Comparison of ENCODE assay signal across 18 mouse cellular contexts in genomic region chr2:79528347-79528990, GRCm38 (mm10).
DNase-seq lines count a peak whose midpoint lies in the region; ATAC-seq and TF ChIP-seq lines count a peak whose summit lies in the region.
"Had no signal": no experiment of that assay in that cellular context is flagged by ENCODE, and none has a peak within 500 bp of the region (broad histone marks: within the 10 kb centered on the region; RNA-seq: fewer than 3 reads in every experiment).

No protein-coding gene starts in this region.

- peak; percentile 31; the same call in 1 of the 2 replicates for ATAC-seq in midbrain, embryonic 12.5 days (ENCODE audit: low FRiP score, low read depth)
- no peak for ATAC-seq in midbrain, embryonic 11.5 days (ENCODE audit: low FRiP score)
- ATAC-seq in forebrain, postnatal 0 days = peak; percentile 14; the same call in 1 of the 2 replicates
- no peak for ATAC-seq in erythroblast, adult 5-6 weeks (replicated peaks; ENCODE audit: low FRiP score, poor library complexity, severe bottlenecking)
- ATAC-seq: Patski had no signal

- 66% methylated on average over 18 of the region's 18 CpGs for WGBS in heart, embryonic 10.5 days
- WGBS in midbrain, embryonic 12.5 days = 58% methylated on average over 18 of the region's 18 CpGs
- 61% methylated on average over 18 of the region's 18 CpGs for WGBS in midbrain, embryonic 11.5 days
- WGBS in forebrain, postnatal 0 days = 46% methylated on average over 18 of the region's 18 CpGs

- H3K4me1 ChIP-seq in heart, embryonic 10.5 days = peaks cover 19% of the 10 kb centered on the region; the same call in 1 of the 2 replicates
- peaks cover 19% of the 10 kb centered on the region; the same call in 1 of the 2 replicates for H3K4me1 ChIP-seq in midbrain, embryonic 12.5 days
- H3K4me1 ChIP-seq in midbrain, embryonic 11.5 days (ENCODE audit: control insufficient read depth, insufficient read depth, low read length) = peaks cover 13% of the 10 kb centered on the region; the same call in 1 of the 2 replicates
- H3K4me1 ChIP-seq in forebrain, postnatal 0 days (ENCODE audit: insufficient read depth) = no peaks in the 10 kb centered on the region
- H3K4me1 ChIP-seq: liver, embryonic 13.5 days had no signal

- H3K9me3 ChIP-seq in heart, embryonic 10.5 days = no peaks in the 10 kb centered on the region
- no peaks in the 10 kb centered on the region for H3K9me3 ChIP-seq in midbrain, embryonic 12.5 days
- no peaks in the 10 kb centered on the region for H3K9me3 ChIP-seq in midbrain, embryonic 11.5 days (ENCODE audit: control insufficient read depth, low read length)
- H3K9me3 ChIP-seq in forebrain, postnatal 0 days (ENCODE audit: low read length) = no peaks in the 10 kb centered on the region
- H3K9me3 ChIP-seq: embryonic facial prominence, embryonic 13.5 days; liver, embryonic 13.5 days; megakaryocyte, embryonic 14.5 days had no signal

- no peak overlapping the region for H3K4me3 ChIP-seq in heart, embryonic 10.5 days
- H3K4me3 ChIP-seq in midbrain, embryonic 12.5 days = no peak overlapping the region
- no peak overlapping the region for H3K4me3 ChIP-seq in midbrain, embryonic 11.5 days (ENCODE audit: low read depth, low read length)
- H3K4me3 ChIP-seq in forebrain, postnatal 0 days (ENCODE audit: low read depth, low read length) = no peak overlapping the region
- H3K4me3 ChIP-seq: embryonic facial prominence, embryonic 13.5 days; left cerebral cortex, adult 2 months; liver, embryonic 13.5 days; megakaryocyte, embryonic 14.5 days had no signal

- peak overlapping the region; percentile 72; the same call in 1 of the 2 replicates for H3K27ac ChIP-seq in heart, embryonic 10.5 days
- H3K27ac ChIP-seq in midbrain, embryonic 12.5 days (replicated peaks) = peak overlapping the region; percentile 36; the same call in 1 of the 2 replicates
- no peak overlapping the region for H3K27ac ChIP-seq in midbrain, embryonic 11.5 days (ENCODE audit: low read depth, low read length)
- no peak overlapping the region for H3K27ac ChIP-seq in forebrain, postnatal 0 days (ENCODE audit: low read depth, low read length)
- H3K27ac ChIP-seq: embryonic facial prominence, embryonic 13.5 days; left cerebral cortex, adult 2 months; liver, embryonic 13.5 days had no signal

- no peak for TF ChIP-seq CTCF in forebrain, postnatal 0 days (IDR thresholded peaks at IDR 0.05; ENCODE audit: low read depth)

- no peak overlapping the region for H3K4me2 ChIP-seq in midbrain, embryonic 12.5 days (replicated peaks)
- no peak overlapping the region for H3K4me2 ChIP-seq in midbrain, embryonic 11.5 days
- H3K4me2 ChIP-seq in forebrain, postnatal 0 days (ENCODE audit: low read depth) = no peak overlapping the region
- H3K4me2 ChIP-seq: embryonic facial prominence, embryonic 13.5 days; liver, embryonic 13.5 days had no signal

- H3K9ac ChIP-seq in midbrain, embryonic 12.5 days (replicated peaks) = no peak overlapping the region
- no peak overlapping the region for H3K9ac ChIP-seq in midbrain, embryonic 11.5 days (ENCODE audit: low read length)
- H3K9ac ChIP-seq in forebrain, postnatal 0 days = no peak overlapping the region
- H3K9ac ChIP-seq: embryonic facial prominence, embryonic 13.5 days; liver, embryonic 13.5 days had no signal

- no peaks in the 10 kb centered on the region for H3K36me3 ChIP-seq in heart, embryonic 10.5 days
- H3K36me3 ChIP-seq in midbrain, embryonic 12.5 days = no peaks in the 10 kb centered on the region
- no peaks in the 10 kb centered on the region for H3K36me3 ChIP-seq in midbrain, embryonic 11.5 days (ENCODE audit: control insufficient read depth, insufficient read depth, low read length)
- H3K36me3 ChIP-seq in forebrain, postnatal 0 days (ENCODE audit: insufficient read depth) = no peaks in the 10 kb centered on the region
- H3K36me3 ChIP-seq: embryonic facial prominence, embryonic 13.5 days; liver, embryonic 13.5 days had no signal

- DNase-seq in heart, embryonic 10.5 days (ENCODE audit: low spot score) = no peak
- DNase-seq in heart, adult 18-20 months = no peak
- no peak for DNase-seq in midbrain, embryonic 11.5 days (ENCODE audit: low spot score, missing footprints)
- no peak for DNase-seq in forebrain, postnatal 0 days
- peak; percentile 16 for DNase-seq in retina, embryonic 14.5 days (ENCODE audit: low spot score)
- no peak for DNase-seq in cerebellum, adult 11 months
- DNase-seq: cerebellum, adult 18-20 months; gastrocnemius, postnatal 14 days; kidney, adult 11 months; kidney, postnatal 36 days; liver, embryonic 13.5 days; lung, postnatal 10 days had no signal

- H3K27me3 ChIP-seq in heart, embryonic 10.5 days (ENCODE audit: insufficient read depth, poor library complexity, severe bottlenecking) = no peaks in the 10 kb centered on the region
- peaks cover 20% of the 10 kb centered on the region; the same call in 1 of the 2 replicates for H3K27me3 ChIP-seq in midbrain, embryonic 12.5 days
- H3K27me3 ChIP-seq in midbrain, embryonic 11.5 days (ENCODE audit: control insufficient read depth, insufficient read depth, low read length) = no peaks in the 10 kb centered on the region
- no peaks in the 10 kb centered on the region for H3K27me3 ChIP-seq in forebrain, postnatal 0 days (ENCODE audit: insufficient read depth, low read length)
- H3K27me3 ChIP-seq: embryonic facial prominence, embryonic 13.5 days; liver, embryonic 13.5 days; megakaryocyte, embryonic 14.5 days; Patski had no signal

Comparison
In these comparisons a context has a peak if more than half of its experiments do, and no peak if none do; other contexts are left out.
1. H3K27ac ChIP-seq: peak in heart, embryonic 10.5 days (single experiment) and midbrain, embryonic 12.5 days (single experiment); none in midbrain, embryonic 11.5 days (single experiment) and forebrain, postnatal 0 days (single experiment).
2. ATAC-seq: peak in midbrain, embryonic 12.5 days (single experiment) and forebrain, postnatal 0 days (single experiment); none in midbrain, embryonic 11.5 days (single experiment) and erythroblast, adult 5-6 weeks (single experiment).